Mouse (Mus musculus) hindbrain, postnatal 0 days (tissue): ENCODE measurements at regions not wholly inside any gene's neighbourhood (a gene's known extent, or its start where the extent isn't known, plus 50 kb on each side); places are given as distances from the start of the nearest gene placed in this dataset.

ENCODE experiments used
- ATAC-seq: fragments of 200-750 bp; cut with Nextera tagmentation; 2 replicates; pipeline ENCODE4 v1.8.0; 2017; ENCODE audit warnings: mild to moderate bottlenecking, moderate TSS enrichment, moderate library complexity
- DNase-seq: peaks from one replicate; pipeline ENCODE4 v3.0.0-alpha.2; 2015; ENCODE audit warnings: low spot score
- H3K27ac ChIP-seq: fragments of 300-500 bp; sonication (generic); 2 replicates; pipeline ENCODE4 v1.5.1; 2014; ENCODE audit warnings: mild to moderate bottlenecking
- H3K27me3 ChIP-seq: fragments of 300-500 bp; sonication (generic); 2 replicates; pipeline ENCODE4 v1.6.1; 2014; ENCODE audit warnings: low read length, mixed read lengths; ENCODE audit not compliant: insufficient read depth
- H3K36me3 ChIP-seq: fragments of 300-500 bp; sonication (generic); 2 replicates; pipeline ENCODE4 v1.6.1; 2014; ENCODE audit warnings: low read length, mixed read lengths; ENCODE audit not compliant: insufficient read depth
- H3K4me1 ChIP-seq: fragments of 300-500 bp; sonication (generic); 2 replicates; pipeline ENCODE4 v1.6.1; 2014; ENCODE audit warnings: antibody characterized with exemption, low read length, mixed read lengths; ENCODE audit not compliant: insufficient read depth
- H3K4me2 ChIP-seq: fragments of 300-500 bp; sonication (generic); 2 replicates; pipeline ENCODE4 v1.6.1; 2014; ENCODE audit warnings: low read depth, mild to moderate bottlenecking, low read length, moderate library complexity, mixed read lengths
- H3K4me3 ChIP-seq: fragments of 300-500 bp; sonication (generic); 2 replicates; pipeline ENCODE4 v1.5.1; 2014; ENCODE audit warnings: low read length
- H3K9ac ChIP-seq: fragments of 300-500 bp; sonication (generic); replicated peaks from 2 replicates; pipeline ENCODE4 v1.6.1; 2014; ENCODE audit warnings: mild to moderate bottlenecking, low read length, moderate library complexity, mixed read lengths
- H3K9me3 ChIP-seq: fragments of 300-500 bp; sonication (generic); 2 replicates; pipeline ENCODE4 v1.6.1; 2016; ENCODE audit warnings: low read length, mixed read lengths
- CTCF ChIP-seq: IDR thresholded peaks from 2 replicates; pipeline ENCODE4 v1.5.1; 2016; ENCODE audit warnings: antibody characterized with exemption, control low read depth, low read depth
- WGBS: fragments of 180-500 bp; shearing (Covaris S2); extraction: QIAGEN DNeasy Blood & Tissue Kit; methylation state at CpG from one replicate; pipeline ENCODE4 v1.1.7; 2014; 5-methylcytosine and 5-hydroxymethylcytosine counted together

DNA sequence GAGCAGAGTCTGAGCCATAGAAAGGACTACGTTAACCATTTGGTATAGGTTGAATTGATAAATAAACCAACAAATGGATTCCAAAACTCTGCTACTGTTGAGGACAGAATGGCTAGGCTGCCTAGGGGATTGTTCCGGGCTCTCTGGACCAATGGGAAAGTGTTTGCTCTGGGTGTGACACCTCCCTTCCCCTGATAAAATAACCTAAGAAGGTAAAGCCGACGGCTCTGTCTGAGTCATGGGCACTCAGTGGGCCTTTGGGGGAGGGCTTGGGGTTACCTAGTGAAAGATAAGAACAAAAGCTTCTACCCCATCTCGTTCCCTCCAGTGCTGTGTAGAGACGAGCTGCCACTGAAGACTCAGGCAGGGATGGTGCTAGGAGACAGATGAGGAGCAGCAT is 99.7 kb upstream of the Teddm2 start:
- Histone ChIP-seq H3K36me3 (no peaks in the 10 kb centered on the region), H3K27me3 (no peaks in the 10 kb centered on the region), H3K9ac (no peak overlapping the region), H3K27ac (no peak overlapping the region), H3K4me3 (no peak overlapping the region), H3K4me1 (no peaks in the 10 kb centered on the region), H3K4me2 (no peak overlapping the region), H3K9me3 (no peaks in the 10 kb centered on the region)
- 77% methylated on average over 6 of the region's 6 CpGs for WGBS
- TF ChIP-seq CTCF = no peak
- ATAC-seq = no peak
- no peak for DNase-seq

DNA sequence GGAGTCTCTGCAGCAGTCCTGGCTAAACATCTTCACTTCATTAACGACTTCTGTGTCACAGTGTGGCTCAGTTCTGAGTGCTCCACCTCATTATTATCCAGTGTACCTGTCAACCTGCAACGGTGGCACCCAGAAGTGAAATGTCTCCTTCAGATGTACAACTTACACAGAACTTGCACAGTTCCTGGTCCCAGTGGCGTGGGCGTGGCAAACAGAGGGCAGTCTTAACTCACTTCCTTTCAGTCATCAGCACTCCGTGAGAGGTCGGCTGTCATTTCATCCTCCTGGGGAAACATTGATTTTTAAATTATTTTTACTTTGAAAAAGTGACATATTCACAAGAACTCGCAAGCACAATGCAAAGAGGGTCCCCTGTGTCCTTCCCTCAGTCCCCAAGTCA is 103.6 kb upstream of the Teddm2 start:
- no peak for ATAC-seq
- H3K27me3 ChIP-seq = no peaks in the 10 kb centered on the region
- H3K9me3 ChIP-seq = no peaks in the 10 kb centered on the region
- no peak for TF ChIP-seq CTCF
- no peaks in the 10 kb centered on the region for H3K36me3 ChIP-seq
- no peaks in the 10 kb centered on the region for H3K4me1 ChIP-seq
- H3K9ac ChIP-seq = no peak overlapping the region
- WGBS = 82% methylated on average over 7 of the region's 7 CpGs
- no peak for DNase-seq
- H3K4me3 ChIP-seq = no peak overlapping the region
- H3K4me2 ChIP-seq = no peak overlapping the region
- no peak overlapping the region for H3K27ac ChIP-seq

DNA sequence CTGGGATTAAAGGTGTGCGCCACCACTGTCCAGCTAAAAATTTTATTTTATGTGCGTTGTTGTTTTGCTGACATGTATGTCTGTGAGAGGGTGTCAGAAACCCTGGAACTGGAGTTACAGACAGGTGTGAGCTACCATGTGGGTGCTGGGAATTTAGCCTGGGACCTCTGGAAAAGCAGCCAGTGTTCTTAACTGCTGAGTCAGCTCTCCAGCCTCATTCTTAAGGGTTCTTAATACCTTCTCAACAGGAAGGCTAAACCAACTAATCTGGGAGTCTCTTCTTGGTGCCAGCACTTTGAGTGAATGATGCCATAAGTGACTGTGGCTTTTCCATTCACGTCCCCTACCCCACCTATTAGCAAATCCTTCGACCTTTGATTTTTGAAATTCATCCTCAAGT is 104.6 kb upstream of the Teddm2 start:
- Histone ChIP-seq H3K4me1 (no peaks in the 10 kb centered on the region), H3K4me3 (no peak overlapping the region), H3K4me2 (no peak overlapping the region), H3K9ac (no peak overlapping the region), H3K9me3 (no peaks in the 10 kb centered on the region), H3K36me3 (no peaks in the 10 kb centered on the region), H3K27ac (no peak overlapping the region), H3K27me3 (no peaks in the 10 kb centered on the region)
- no peak for DNase-seq
- ATAC-seq = no peak
- TF ChIP-seq CTCF = no peak
- WGBS = 97% methylated on average over 4 of the region's 4 CpGs

DNA sequence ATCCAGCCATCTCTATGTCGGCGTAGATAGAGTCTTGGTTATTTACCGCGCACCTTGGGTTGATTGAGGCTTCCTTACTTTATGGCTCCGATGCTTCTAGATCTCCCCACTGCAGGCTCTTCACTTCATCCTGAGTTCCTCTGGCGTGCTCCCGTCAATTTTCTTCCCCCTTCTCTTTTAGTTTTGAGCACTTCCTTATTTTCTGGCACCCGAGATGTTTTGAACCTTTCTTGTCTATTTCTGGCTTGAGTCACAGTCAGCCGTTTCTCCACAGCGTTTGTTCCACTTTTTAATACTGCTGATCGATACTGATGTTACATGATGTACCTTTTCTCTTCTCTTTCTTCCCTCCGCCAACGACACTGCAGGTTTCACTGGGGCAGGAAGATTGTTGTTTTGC is 106.0 kb upstream of the Teddm2 start:
- no peak for TF ChIP-seq CTCF
- no peak for DNase-seq
- Histone ChIP-seq H3K9ac (no peak overlapping the region), H3K4me2 (no peak overlapping the region), H3K4me3 (no peak overlapping the region), H3K36me3 (no peaks in the 10 kb centered on the region), H3K4me1 (no peaks in the 10 kb centered on the region), H3K9me3 (no peaks in the 10 kb centered on the region), H3K27me3 (no peaks in the 10 kb centered on the region), H3K27ac (no peak overlapping the region)
- WGBS = 89% methylated on average over 13 of the region's 13 CpGs
- no peak for ATAC-seq

GRCm38 (mm10) chr1:154007440-154007839 is 107.4 kb upstream of the Teddm2 start:
- no peak overlapping the region for H3K27ac ChIP-seq
- 94% methylated on average over 3 of the region's 3 CpGs for WGBS
- no peak for TF ChIP-seq CTCF
- DNase-seq = no peak
- H3K36me3 ChIP-seq = no peaks in the 10 kb centered on the region
- no peak overlapping the region for H3K4me2 ChIP-seq
- no peak for ATAC-seq
- no peaks in the 10 kb centered on the region for H3K27me3 ChIP-seq
- H3K4me1 ChIP-seq = no peaks in the 10 kb centered on the region
- H3K4me3 ChIP-seq = no peak overlapping the region
- H3K9ac ChIP-seq = no peak overlapping the region
- no peaks in the 10 kb centered on the region for H3K9me3 ChIP-seq

- no peak overlapping the region for H3K4me3 ChIP-seq
- no peaks in the 10 kb centered on the region for H3K36me3 ChIP-seq
- H3K27ac ChIP-seq = no peak overlapping the region
- no peaks in the 10 kb centered on the region for H3K4me1 ChIP-seq
- H3K9ac ChIP-seq = no peak overlapping the region
- DNase-seq (no peak), ATAC-seq (no peak)
- 90% methylated on average over 11 of the region's 11 CpGs for WGBS
- no peaks in the 10 kb centered on the region for H3K9me3 ChIP-seq
- no peak overlapping the region for H3K4me2 ChIP-seq
- TF ChIP-seq CTCF = no peak
- H3K27me3 ChIP-seq = no peaks in the 10 kb centered on the region
These were observed 108.7 kb upstream of the Teddm2 start for GRCm38 (mm10) chr1:154008593-154009310.

DNA sequence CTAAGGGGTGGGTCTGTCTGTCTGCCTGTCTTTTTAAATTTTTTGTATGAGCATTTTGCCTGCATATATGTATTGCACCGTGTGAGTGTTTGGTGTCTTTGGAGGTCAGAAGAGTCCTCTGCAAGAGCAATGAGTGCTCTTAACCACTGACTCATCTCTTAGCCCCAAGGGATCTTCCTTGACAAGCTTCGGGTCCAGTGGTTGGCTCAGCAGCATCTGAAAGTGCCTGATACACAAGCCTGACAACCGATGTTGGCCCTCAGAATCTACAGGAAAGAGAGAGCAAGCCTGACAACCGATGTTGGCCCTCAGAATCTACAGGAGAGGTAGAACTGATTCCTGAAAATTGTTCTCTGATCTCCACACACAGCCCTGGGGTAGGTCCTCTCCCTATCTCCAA is 110.7 kb upstream of the Teddm2 start:
- H3K4me3 ChIP-seq = no peak overlapping the region
- H3K4me2 ChIP-seq = no peak overlapping the region
- H3K27me3 ChIP-seq = no peaks in the 10 kb centered on the region
- no peak overlapping the region for H3K9ac ChIP-seq
- TF ChIP-seq CTCF = no peak
- WGBS = 86% methylated on average over 4 of the region's 4 CpGs
- no peak overlapping the region for H3K27ac ChIP-seq
- no peaks in the 10 kb centered on the region for H3K36me3 ChIP-seq
- no peaks in the 10 kb centered on the region for H3K9me3 ChIP-seq
- ATAC-seq (no peak), DNase-seq (no peak)
- no peaks in the 10 kb centered on the region for H3K4me1 ChIP-seq
